Mouse (Mus musculus): ENCODE data around the gene H2-Q7.
"Not testable (repeated sequence)": the region's sequence is repeated elsewhere in the genome, so short reads cannot be mapped to it uniquely, and the experiment has no call there.

H2-Q7 gene

GRCm38 (mm10) chr17:35437386-35437936, 1.5 kb upstream of the H2-Q7 start:
- DNase-seq = not testable (repeated sequence)

DNA sequence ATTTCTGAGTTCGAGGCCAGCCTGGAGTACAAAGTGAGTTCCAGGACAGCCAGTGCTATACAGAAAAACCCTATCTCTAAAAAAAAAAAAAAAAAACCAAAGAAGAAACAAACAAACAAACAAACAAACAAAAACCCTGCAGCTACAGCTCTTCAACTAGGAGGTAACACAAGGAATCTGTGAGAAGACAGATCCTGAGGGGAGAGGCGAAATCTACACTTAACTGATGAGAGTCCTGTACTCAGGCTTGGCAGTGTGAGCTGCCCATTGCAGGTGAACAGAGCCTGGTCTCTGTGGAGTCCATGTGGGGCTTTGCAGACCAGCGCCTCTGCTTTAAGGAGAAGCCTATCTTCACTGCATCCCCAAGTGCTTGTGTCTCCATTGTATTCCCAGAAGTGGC, 560 bp upstream of the H2-Q7 start:
- DNase-seq = not testable (repeated sequence)

DNA sequence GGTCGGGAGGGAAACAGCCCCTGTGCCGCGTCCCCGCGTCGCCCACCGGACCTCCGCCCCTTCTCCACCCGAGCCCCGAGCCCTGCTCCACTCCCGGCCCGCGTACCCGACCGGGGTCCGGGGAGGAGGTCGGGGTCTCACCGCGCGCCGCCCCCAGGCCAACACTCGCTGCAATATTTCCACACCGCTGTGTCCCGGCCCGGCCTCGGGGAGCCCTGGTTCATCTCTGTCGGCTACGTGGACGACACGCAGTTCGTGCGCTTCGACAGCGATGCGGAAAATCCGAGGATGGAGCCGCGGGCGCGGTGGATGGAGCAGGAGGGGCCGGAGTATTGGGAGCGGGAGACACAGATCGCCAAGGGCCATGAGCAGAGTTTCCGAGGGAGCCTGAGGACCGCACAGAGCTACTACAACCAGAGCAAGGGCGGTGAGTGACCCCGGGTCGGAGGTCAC, 366 bp downstream of the H2-Q7 start:
- not testable (repeated sequence) for DNase-seq

DNA sequence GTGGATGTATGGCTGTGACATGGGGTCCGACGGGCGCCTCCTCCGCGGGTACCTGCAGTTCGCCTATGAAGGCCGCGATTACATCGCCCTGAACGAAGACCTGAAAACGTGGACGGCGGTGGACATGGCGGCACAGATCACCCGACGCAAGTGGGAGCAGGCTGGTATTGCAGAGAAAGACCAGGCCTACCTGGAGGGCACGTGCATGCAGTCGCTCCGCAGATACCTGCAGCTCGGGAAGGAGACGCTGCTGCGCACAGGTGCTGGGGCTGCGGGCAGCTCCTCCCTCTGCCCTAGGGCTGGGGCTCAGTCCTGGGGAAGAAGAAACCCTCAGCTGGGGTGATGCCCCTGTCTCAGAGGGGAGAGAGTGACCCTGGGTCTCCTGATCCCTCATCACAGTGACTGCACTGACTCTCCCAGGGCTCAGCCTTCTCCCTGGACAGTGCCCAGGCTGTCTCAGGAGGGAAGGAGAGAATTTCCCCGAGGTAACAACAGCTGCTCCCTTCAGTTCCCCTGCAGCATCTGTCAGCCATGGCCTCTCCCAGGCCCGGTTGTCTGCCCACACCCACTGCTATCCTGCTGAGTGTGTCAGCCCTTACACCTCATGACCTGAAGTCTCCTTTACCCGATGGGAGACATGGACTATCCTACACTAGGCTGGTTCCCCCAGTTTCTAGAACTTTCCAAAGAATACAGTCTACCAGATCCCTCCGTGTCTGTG, 1.1 kb downstream of the H2-Q7 start:
- not testable (repeated sequence) for DNase-seq

DNA sequence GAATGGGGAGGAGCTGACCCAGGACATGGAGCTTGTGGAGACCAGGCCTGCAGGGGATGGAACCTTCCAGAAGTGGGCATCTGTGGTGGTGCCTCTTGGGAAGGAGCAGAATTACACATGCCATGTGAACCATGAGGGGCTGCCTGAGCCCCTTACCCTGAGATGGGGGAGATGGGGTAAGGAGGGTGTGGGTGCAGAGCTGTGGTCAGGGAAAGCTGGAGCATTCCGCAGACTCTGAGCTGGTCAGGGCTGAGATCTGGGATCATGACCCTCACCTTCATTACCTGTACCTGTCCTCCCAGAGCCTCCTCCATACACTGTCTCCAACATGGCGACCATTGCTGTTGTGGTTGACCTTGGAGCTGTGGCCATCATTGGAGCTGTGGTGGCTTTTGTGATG, 3.4 kb downstream of the H2-Q7 start:
- not testable (repeated sequence) for DNase-seq

DNA sequence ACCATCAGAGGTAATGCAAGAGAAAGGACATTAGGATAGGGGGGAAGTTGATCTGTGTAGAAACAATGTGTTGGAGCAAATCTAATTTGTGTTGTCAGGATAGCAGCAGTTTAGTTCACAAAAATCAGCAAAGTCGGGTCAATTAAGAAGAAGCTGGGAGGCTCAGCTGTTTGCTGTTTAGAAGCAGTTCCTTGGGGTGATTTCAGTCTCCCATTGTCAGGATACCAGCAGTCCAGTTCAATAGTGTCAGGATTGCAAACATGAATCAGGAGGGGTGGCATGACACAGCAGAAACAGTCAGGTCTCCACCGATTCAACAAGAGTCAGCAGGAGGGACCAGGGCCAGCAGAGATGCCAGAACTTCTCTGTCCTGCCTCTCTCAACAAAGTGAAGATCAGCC, 5.6 kb downstream of the H2-Q7 start:
- DNase-seq = not testable (repeated sequence)

DNA sequence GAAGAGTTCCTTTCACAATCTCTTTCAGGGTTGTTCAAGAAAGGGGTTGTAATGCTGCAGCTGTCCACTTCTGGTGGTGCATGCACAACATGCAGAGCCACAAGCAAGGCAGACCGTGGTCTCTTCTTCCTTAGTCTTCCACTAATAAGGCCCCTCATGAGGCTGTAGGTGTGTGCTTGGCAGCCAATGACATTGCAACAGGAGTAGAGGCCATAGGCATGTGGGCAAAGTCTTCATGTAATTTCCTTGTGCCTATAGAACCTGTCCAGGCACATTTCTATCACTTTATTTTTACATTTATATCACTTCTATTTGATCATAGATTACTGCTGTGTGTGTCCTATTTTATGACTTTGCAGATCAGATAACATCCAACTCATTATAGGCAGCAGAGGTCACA, 19.3 kb downstream of the H2-Q7 start:
- DNase-seq = not testable (repeated sequence)

- not testable (repeated sequence) for DNase-seq
Measured at GRCm38 (mm10) chr17:35460513-35461341, 21.8 kb downstream of the H2-Q7 start.

GRCm38 (mm10) chr17:35465651-35466050, 26.7 kb downstream of the H2-Q7 start:
- not testable (repeated sequence) for DNase-seq

GRCm38 (mm10) chr17:35468936-35469335, 30.0 kb downstream of the H2-Q7 start:
- not testable (repeated sequence) for DNase-seq

- no peak for DNase-seq
Measured at GRCm38 (mm10) chr17:35469842-35470751, 31.1 kb downstream of the H2-Q7 start, which contains the start of gene H2-Q10. TSS of gene H2-Q10 (plus strand) at chr17:35470089.

GRCm38 (mm10) chr17:35484066-35484465, 45.1 kb downstream of the H2-Q7 start:
- DNase-seq = peak; percentile 75

DNA sequence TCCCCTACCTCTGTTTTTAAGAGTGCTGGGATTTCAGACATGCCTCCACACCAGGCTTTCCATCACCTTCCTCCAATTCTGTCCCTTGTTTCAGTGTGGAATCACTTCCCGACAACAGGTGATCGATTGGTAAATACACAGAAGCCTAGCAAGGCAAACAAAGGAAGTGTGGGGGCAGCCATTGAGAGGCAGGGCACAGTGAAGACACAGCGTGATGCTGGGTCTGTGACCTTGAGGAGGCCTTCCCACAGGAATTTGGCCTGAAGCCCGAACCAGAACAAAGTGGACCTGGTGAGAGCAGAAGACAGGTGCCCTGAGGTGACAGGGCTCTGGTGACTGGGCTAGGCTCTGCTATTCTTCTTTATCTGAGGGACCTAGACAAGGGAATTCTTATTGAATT, 46.7 kb downstream of the H2-Q7 start:
- no peak for DNase-seq

DNA sequence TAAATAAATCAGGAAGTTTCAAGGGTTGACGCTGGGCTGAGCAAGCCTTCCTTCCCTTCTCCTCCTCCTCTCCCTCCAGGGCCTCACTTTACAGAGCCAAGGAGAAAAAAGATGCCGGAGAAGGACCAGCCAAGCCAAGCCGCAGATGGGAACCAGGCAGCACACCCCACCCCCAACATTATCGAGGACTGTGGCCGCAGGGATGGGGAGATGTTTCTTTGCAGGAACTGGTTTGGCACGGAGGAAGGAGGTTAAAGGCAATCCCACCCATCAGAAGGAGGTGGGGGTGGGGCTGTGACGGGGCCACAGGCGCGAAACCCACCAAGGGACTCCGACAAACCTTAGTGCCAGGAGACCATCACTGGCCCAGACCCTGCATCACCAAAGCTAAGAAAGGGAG, 47.8 kb downstream of the H2-Q7 start:
- DNase-seq = no peak

DNA sequence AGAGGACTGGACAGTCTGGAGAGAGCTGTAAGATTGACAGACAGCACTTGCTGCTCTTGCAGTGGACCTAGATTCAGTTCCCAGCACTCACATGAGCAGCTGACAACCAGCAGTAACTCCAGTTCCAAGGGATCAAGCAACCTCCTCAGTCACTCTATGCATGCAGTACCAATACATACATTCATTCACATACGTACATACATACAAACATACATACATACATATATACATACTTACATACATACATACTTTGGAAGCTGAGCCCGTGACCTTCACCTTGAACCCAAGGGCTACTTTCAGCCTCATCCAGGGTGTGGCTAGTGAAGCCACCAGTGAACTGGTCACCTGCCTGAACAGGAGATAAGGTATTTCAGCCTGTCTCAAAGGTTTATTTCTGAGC, 49.1 kb downstream of the H2-Q7 start:
- no peak for DNase-seq

DNA sequence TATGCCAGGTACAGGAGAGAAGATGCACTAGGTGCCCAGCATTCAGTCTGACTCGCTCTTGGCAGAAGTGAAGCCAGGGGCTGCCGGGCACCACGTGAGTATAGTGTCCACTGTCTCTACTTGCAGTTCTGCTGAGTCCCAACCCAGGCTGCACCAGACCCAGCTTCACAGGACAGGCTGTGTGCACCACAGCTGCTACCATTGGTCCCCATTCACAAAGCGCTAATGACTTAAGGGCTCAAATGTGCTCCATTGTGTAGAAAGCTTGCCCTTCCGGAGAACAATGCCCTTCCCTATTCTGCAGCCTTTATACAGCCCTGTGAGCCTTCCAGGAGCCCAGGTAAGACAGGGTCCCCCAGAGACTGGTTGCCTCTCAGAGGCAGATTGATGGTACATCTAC, 51.4 kb downstream of the H2-Q7 start:
- DNase-seq = no peak

All from lung, postnatal 36 days (tissue).